Mouse (Mus musculus): ENCODE results near the gene Pmf1.

DNA sequence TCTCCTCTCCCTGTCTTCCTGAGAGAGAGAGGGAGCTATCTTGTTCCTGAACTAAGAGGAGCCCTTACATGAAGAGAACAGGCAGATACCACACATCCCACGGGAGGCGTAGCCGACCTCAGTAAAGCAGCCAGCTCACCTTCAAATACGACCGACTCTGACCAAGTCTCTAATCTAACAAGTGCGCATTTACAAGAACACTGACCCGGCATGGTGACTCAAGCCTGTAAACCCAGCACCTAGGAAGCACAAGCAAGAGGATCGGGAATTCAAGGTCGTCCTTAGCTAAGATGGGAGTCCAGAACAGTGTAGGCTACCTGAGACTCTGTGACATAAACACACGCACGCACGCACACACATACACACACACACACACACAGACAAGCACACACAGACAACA lies 32.4 kb upstream of the Pmf1 start:
- TF ChIP-seq CTCF (IDR thresholded peaks at IDR 0.05) (no peak), EP300 (IDR thresholded peaks at IDR 0.05) (no peak)
